Mouse (Mus musculus) gastrocnemius, adult 8-10 months (tissue): Measurements from ENCODE around the gene Olfr661. TPM values are rescaled to one million over a fixed set of nuclear protein-coding genes. Genes with fewer than 3 reads are reported as not detected.

Experiments used
- DNase-seq, 2 experiments: peaks; one replicate each; pipeline ENCODE4 v3.0.0; 2022; ENCODE audit warnings: low spot score in 2 of 2
- total RNA-seq, 4 experiments: library from RNA; stranded (reverse); gene quantifications; 2 replicates each; pipeline ENCODE4 v1.2.4; 2022

Olfr661 gene
- total RNA-seq: not detected

DNA sequence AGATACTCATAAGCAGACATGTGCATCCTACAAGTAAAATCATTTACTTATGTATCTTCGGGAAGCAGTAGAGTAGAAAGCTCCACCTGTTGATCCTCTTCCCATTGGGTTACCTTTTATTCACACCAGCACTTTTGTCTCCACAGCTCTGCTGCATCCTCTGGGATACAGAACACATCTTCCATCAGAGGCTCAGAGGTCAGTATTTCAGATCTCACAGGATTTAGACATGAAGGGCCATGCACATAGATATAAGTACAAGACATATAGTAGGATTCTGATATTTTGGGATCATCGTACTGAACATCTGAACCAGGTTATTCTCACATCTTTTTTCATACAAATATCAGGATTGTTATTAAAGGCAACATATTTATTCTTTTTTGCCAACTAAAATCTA is at the start of gene Olfr661:
Gene Olfr661 (plus strand): TSS at position 301 of the 400 bp plus-strand sequence.
- DNase-seq: no peak

- DNase-seq: no peak
Measured at GRCm38 (mm10) chr7:104646841-104647482, 39.3 kb upstream of the Olfr661 start, which contains the start of gene Olfr658. Olfr658 (minus strand) TSS chr7:104647305.

DNA sequence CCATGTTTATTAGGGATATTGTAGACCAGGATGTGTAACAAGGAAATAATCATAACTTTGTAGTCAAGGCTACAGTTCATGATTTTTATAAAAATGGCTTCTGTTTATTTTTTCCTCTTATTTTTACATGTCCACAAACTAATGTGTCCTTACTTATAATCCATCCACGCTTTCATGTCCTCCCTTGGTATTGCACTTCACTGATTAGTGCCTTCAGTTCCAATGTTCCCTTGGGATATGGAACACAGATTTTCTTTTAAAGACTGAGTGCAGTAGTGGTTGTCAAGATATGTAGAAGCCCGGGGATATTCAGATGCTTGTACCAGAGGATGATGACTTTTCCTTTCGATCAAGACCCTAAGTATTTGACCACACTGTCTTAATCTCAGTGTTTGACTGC is 19.8 kb upstream of the Olfr661 start, which contains the start of gene Olfr659:
Gene Olfr659 (plus strand): TSS at position 301 of the 400 bp plus-strand sequence.
- DNase-seq: no peak

Other genes starting within 250 kb of the Olfr661 start
- under 1 TPM; 0.53 to 0.96 (median 0.82) TPM for gene Trim30a, start 221.3 kb upstream of the Olfr661 start, total RNA-seq
- gene Trim30d, start 178.7 kb upstream of the Olfr661 start, total RNA-seq: under 1 TPM; 0.24 to 0.43 (median 0.39) TPM
- gene Olfr651, start 136.4 kb upstream of the Olfr661 start, total RNA-seq: not detected
- not detected for gene Olfr652, start 125.6 kb upstream of the Olfr661 start, total RNA-seq
- gene Olfr653, start 109.2 kb upstream of the Olfr661 start, total RNA-seq: not detected
- gene Olfr654, start 99.5 kb upstream of the Olfr661 start, total RNA-seq: not detected
- gene Olfr655, start 84.7 kb upstream of the Olfr661 start, total RNA-seq: not detected
- gene Olfr656, start 72.5 kb upstream of the Olfr661 start, total RNA-seq: not detected
- not detected for gene Olfr657, start 61.7 kb upstream of the Olfr661 start, total RNA-seq
- gene Olfr658, start 39.2 kb upstream of the Olfr661 start, total RNA-seq: not detected
- gene Olfr659, start 19.7 kb upstream of the Olfr661 start, total RNA-seq: not detected
- not detected for gene Usp17le, start 91.0 kb downstream of the Olfr661 start, total RNA-seq
- not detected for gene Usp17lb, start 156.1 kb downstream of the Olfr661 start, total RNA-seq
- gene Usp17la, start 170.5 kb downstream of the Olfr661 start, total RNA-seq: not detected
- not detected for gene Olfr665, start 191.5 kb downstream of the Olfr661 start, total RNA-seq
- not detected for gene Olfr666, start 209.5 kb downstream of the Olfr661 start, total RNA-seq
- gene Olfr667, start 235.0 kb downstream of the Olfr661 start, total RNA-seq: not detected
- gene Olfr668, start 241.6 kb downstream of the Olfr661 start, total RNA-seq: not detected
- gene Olfr669, start 247.7 kb downstream of the Olfr661 start, total RNA-seq: not detected